Mouse (Mus musculus) pancreas, adult 10 weeks (tissue): ENCODE data around the gene Fam45a. TPM values are rescaled to one million over a fixed set of nuclear protein-coding genes. Genes with fewer than 3 reads are reported as not detected.

Source experiments
- polyA plus RNA-seq: library from polyadenylated mRNA; stranded (reverse); fragments of 350-450 nt; fragmentation: Illumina TruSeq; extraction: RNeasy Lipid Tissue Mini Kit (QIAGEN cat#74804); gene quantifications from one replicate; pipeline ENCODE4 v1.2.3, GENCODE M21; 2015; ENCODE audit warnings: low read depth, low replicate concordance; ENCODE audit not compliant: insufficient read depth

The Fam45a gene
- polyA plus RNA-seq: 5.9 TPM

GRCm38 (mm10) chr19:60811098-60812035 is at the start of gene Fam45a:
Gene Fam45a, plus strand, starts transcription at chr19:60811585.

GRCm38 (mm10) chr19:60790551-60791161 is 20.7 kb upstream of the Fam45a start, which contains the start of gene Eif3a:
Gene Eif3a, minus strand, starts transcription at chr19:60790658.

GRCm38 (mm10) chr19:60860868-60861700 is 49.7 kb downstream of the Fam45a start, which contains the start of gene Sfxn4:
Gene Sfxn4, minus strand, starts transcription at chr19:60861479.

DNA sequence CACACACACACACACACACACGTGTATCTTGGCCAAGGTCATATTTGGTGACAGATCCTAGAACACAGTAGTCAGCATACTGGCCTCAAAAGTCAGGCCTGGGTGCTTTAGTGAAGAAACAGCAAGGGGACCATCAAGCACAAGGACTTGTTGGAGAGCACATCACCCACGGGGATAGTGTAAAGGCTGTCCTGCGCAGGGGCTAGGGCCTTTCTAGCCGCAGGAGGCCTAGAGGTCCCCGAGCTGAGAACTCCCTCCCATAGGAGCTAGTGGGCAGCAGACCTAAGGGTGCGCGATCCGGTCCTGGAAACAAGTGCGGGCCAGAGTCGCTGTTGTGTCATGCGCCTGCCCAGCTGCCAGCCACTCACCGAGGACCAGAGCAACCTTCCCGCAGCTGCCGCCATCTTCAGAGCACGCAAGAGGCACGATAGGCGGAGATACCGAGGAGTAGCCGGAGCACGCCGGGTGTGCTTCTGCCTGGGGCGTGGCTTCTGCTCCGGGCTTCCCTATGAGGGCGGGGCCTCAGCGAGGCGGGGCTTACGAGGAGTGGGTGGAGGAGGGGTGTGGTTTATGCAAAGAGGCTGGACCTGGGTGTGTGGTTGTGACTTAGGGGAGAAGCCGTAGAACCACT is 62.8 kb downstream of the Fam45a start, which contains the start of gene Prdx3:
TSS of gene Prdx3 (minus strand) at position 493 of the 631 bp plus-strand sequence.

Other genes starting within 250 kb of the Fam45a start
- 4.8 TPM for gene Cacul1, start 230.6 kb upstream of the Fam45a start, polyA plus RNA-seq
- gene Nanos1, start 55.6 kb upstream of the Fam45a start, polyA plus RNA-seq: 0.20 TPM
- gene Eif3a, start 20.9 kb upstream of the Fam45a start, polyA plus RNA-seq: 51.6 TPM
- 1.5 TPM for gene Sfxn4, start 49.9 kb downstream of the Fam45a start, polyA plus RNA-seq
- gene Prdx3, start 63.0 kb downstream of the Fam45a start, polyA plus RNA-seq: 15.9 TPM
- 5.2 TPM for gene Grk5, start 78.2 kb downstream of the Fam45a start, polyA plus RNA-seq